Mouse (Mus musculus): ENCODE results near the gene Ets1.

The Ets1 gene

DNA sequence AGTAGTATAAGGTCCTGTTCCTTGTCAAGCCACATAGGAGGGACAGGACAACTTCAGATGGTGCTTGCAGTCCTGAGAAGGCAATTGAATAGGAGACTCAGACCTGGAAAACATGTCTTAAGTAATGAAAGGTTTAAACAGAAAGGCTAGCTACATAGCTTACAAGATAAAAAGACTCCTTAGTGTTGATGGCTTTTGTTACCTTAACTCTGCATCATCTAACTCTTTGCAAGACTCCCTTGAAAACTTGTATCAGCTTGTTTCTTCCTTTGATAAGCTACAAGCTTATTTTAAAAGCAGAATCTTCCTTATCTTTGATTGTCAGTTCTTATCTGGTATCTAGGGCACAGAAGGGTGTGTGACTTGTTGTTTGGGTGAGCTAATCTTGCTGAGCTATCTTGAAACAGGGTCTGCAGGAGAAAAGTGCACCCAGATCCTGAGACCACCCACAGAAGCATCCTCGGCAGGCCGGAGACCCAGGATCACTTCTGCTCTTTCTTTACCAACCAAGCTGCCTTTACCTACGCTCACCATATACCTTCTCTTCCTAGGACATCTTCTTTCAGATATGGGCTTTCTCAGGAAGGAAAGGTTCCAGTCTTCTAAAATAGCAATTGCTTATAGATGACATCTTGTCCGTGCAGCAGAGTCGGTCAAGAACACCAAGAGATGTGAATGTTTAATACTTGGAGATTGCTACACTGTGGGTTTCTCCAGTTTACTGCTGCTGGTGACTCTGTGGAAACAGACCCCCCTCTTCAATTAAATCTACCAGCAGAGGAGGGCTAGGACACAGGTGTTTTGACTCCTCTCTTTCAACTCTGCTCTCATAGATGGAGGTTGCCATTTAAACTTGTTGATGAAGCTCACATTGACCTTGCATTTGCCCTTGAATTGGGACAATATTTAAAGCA is 19.2 kb upstream of the Ets1 start:
- no peak for DNase-seq

DNA sequence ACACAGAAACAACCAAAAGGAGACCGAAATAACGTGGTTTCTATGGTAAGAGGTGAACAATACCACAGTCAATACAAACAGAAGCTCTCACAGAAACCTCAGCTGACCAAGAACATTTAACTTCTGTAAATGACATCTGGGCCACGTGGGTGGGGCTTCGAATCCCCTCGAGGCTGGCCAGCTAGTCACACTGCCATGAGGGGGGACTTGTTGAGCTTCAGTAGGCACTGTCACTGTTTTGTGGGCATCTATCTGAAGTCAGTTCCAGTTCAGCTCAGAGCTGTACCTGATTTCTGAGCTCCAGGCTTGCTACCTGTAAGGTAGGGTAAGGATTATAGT is 18.6 kb upstream of the Ets1 start:
- DNase-seq, result no peak

DNA sequence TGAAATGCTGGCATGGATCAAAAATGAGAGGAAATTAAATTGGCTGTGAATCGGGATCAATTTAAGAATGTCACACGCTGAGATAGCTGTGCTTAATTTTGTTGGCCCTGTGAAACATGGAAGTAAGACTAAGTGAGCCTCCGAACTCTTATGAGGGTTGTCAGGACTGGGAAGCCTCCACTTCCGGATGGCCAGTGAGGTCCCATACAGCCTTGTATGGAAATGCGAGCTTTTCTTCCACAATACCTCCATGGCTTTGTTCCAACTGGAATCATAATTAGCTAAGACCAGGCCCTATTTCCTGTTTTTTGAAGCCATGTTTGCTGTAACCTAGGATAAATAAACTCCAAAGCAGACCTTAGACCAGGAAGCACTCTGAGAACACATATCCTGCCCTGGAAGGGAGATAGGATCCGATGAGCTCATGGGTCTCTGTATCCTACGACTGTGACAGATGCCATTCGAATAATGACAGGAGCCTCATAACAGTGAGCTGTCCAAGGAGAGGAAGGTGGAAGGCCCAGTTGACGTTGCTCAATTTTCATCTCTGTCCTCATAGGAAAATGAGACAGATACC is 17.4 kb upstream of the Ets1 start:
- no peak for DNase-seq

DNA sequence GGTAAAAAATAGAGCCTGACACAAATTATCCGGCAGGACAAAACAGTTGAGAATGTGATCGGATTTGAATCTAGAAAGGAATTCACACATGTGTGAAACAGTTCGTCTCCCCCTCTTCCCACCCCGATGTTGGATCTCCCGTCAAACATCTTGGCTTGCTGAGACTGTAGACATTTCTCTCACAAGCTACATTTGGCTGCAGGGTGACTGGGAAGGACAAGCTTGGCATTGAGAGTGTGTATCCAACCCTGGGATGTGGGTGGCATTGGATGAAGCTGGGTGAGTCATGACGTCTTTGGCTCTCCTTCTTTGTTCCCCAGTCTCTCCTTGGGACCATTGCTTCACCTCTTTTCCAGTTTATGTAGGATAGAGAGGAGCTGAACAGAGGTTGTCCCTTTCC is 16.4 kb upstream of the Ets1 start:
- no peak for DNase-seq

DNA sequence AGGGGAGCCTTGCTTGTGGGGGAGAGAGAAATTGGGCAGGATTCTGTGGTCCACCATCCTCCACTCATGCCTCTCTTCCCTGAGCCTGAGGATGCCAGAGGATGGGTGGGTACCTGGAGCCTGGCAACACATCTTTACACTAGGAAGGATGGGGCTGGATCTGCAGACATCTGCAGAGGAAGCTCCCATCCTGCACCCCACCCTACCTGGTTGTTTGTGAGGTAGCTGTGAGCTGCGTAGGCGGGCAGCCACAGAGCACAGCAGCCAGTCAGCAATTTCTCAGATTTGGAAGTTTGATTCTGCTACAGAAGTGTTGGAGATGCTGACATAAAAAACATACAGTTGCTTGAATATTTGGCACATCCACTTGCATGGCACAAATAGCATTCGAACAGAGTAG is 15.6 kb upstream of the Ets1 start:
- DNase-seq, result no peak

DNA sequence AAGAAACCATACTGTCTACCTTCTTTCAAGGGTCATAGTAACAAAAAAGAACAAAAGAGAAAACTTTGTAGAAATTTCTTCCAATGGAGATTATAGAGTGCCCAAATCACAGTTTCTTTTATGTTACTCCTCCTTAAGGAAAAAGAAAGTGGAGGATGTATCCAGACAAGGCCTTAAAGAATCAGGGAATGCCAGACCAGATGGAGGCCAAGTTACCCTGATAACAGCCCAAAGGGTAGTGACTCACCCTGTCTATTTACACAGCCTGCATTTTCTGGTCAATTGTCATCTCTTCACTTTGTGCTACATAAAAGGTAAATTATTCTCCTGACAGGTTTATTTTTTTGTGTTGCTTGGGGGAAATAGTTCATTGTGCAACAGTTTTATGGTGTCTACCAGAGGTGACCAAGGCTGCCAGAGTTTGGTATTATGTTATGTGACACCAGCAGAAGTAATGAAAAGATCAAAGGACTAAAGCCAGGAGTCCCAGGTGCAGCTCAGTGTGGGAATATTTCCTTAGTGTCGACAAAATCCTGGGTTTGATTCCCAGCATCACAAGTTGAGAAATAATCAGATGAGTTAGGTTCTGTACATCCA is 6.5 kb upstream of the Ets1 start:
- no peak for DNase-seq

DNA sequence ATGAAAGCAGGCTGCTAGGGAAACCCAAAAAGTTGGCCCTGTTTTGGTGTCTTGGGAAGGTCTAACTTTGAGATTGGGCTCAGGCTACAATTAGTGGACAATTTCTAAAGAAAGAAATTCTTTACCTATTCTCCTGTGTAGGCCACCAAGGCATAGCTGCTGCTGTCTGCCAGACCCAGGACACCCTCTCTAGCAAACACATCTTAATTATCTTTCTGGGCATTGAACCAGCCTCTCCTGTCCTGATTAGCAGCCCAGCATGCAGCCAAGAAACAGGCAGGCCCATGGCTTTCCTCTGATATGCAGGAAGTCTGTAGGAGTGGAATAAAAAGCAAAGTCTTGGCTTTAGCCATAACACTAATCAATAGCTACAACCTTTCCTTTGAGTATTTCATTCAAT is 4.7 kb upstream of the Ets1 start:
- no peak for DNase-seq

DNA sequence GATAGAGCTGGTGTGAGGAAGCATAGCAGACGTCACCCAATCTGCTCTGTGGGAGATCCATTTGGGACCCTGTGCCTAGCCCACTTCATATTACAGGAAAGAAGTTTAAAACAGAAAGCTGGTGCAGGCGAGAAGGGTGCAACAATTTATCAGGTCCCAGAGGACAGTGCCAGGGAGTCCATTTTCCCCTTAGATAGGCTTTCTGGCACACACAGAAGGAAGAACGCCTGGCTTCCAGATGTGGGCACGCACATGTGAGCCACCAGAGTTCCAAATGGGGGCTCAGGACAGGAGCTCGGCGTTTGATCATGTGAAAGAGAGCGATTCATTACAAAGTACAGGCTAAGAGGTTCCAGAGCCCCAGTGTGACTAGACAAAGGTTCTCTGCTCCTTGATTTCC is 3.8 kb upstream of the Ets1 start:
- DNase-seq, result no peak

DNA sequence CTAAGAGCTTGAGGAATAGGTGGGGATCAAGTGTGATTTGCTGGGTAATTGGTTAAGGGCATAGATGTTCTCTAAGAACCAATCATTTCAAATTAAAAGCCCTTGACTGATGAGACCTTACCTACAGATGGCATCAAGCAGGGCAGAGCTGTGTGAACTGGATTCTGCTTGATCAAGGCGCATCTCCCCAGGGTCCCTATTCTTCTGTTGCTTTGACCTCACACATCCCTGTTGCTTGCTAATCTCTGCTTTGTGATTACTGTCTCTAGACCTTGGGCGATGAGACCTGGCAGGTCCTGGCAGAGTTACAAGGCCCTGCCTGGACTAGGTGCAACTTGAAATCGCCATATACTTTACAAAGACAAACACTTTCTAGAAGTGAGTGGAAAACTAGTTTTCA is 9.0 kb downstream of the Ets1 start:
- DNase-seq, result no peak

DNA sequence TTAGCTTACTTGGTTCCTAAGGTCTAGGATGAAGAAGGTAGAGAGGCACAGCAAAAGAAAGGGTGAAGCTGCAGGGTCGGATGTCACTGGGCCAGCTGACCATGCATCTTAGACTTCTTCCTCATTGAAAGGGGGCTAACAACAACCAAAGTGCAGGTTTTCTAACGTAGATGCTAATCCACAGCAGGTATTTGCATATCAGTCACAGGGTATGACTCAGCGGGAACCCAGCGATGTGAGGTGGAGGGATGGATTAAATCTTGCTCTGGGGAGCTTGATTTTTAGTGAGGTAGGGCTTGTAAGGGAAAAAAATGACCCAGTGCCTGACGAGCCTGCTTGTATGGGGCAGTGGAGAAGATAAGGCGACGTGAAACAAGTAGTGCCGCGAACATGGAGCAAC is 9.5 kb downstream of the Ets1 start:
- no peak for DNase-seq

DNA sequence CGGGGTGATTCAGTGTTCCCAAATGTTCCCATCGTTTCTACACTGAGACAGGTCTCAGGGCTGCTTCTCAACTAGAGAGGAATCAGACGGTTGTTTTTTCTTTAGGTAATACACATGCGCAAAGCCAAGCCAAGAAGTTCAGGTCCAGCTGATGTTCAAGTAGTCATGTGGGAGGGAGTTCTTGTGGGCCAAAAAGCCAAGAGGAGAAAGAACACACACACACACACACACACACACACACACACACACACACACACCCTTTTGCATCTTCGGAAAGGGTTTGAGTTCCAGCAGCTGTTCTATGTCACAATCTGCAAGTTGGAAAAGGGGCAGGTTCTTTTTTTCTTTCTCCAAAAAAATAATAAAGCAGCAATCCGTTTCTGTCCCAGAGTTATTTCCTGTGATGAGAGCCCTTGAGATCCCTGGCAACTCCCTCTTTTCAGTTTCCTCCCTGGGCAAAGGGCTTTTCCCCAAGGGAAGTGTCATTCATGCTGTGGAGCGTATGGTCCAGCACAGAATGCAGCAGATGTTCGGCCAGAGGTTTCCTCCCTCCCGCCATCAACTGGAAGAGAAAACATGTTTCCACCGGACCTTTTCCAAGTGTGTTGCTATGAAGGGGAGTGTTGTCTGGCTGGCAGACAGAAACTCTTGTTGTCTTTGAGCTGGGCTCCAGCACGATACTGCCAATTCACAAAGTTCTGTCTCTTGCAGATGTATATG is 10.7 kb downstream of the Ets1 start:
- no peak for DNase-seq

DNA sequence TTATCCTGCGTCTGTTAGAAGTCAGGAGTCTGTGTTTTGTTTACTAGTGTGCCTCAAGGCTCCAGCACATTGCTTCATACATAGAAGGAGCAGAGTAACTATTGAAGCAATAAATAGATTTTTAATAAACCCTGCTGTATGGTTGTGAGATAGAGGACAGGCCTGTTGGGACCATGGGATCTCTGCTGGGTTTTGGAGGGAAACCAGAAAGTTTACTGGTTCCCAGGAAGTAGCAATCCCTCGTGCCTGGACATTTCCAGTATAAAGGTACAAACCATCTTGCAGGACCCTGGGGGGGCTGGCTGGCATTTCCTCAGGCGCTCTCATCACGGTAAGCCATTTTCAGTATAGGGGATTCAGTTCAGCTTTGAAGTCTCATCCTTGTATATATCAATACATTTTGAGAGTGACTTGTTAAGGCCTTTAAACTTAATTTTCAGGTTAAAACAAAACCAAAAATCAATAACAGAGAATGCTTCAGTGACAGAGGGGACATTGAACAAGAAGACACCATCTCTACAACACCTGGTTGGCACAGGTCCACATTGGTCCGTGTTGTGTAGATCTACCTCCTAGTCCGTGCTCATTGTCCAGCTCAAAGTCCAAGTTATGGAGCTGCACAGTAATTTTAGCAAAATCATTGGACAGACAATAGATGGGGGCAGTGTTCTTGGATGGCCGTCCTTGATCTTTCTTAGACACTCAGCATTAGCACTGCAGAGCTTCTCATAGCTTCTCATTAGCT is 11.7 kb downstream of the Ets1 start:
- no peak for DNase-seq

DNA sequence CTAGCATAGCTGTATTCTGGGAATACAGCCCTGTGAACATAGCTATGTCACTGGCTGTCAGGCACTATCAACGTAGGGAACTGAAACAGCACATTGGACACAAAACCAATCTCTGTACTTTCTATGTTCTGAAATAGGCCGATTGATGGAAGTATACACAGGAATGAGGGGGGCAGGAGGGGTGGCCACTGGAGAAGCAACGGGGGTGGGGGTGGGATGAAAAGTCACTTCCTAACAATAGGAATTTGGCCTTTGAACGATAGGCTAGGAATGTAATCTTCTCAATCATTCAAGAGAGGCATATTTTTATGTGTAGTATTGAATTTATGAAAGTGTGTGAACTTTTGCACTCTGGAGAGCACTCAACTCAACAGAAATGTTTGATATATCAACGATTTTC is 12.3 kb downstream of the Ets1 start:
- no peak for DNase-seq

DNA sequence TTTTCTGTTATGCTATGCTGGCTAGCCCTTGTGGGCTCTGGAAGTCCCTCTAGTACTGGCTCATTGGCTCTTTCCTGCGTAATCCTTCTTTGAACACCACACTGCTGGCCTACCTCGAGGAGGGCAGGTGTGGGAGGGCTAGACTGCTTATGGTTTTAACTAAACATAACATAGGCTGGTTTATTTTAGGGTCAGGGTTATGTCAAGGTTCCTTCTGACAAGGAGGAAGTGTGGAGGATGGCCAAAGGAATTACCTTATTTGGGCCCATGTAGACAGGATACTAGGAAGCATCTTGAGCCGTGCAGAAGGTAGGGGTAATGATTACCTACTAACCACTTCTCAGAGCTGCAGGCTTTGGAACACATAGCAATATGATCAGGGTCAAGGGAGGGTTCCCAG is 14.7 kb downstream of the Ets1 start:
- no peak for DNase-seq

DNA sequence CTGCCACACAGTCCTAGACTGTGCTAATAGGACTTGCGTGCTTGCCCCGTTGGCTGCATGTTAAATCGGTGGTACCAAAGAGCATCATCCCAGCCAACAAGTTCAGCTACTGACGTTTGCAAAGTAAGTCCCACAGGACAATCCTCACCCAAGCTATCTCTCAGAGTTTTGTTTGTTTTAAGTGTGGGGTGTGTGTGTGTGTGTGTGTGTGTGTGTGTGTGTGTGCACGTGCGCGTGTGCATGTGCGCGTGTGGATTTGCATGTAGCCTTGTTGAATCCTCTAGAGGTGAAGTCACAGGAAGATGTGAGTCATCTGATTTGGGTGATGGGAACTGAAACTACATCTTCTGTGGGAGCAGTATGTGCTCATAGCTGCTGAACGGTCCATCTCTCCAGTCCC is 16.1 kb downstream of the Ets1 start:
- no peak for DNase-seq

DNA sequence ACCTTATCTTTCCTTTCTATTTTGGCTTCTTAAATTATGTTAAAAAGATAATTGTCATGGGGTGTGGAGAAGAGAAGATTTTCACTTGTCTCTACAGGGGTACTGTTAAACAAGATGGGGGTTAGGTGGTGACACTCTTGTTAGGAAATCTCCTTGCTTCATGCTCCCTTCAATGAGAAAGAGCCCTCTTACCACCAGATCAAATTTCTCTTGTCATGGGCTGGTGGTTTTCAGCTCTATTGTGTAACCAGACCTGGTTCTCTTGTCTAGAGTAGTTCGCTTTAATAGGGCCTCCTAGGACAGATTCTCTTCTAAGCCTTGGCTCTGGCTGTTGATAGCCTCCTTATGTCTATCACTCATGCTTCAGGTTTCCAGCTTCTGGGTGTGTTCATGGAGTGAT is 18.3 kb downstream of the Ets1 start:
- no peak for DNase-seq

DNA sequence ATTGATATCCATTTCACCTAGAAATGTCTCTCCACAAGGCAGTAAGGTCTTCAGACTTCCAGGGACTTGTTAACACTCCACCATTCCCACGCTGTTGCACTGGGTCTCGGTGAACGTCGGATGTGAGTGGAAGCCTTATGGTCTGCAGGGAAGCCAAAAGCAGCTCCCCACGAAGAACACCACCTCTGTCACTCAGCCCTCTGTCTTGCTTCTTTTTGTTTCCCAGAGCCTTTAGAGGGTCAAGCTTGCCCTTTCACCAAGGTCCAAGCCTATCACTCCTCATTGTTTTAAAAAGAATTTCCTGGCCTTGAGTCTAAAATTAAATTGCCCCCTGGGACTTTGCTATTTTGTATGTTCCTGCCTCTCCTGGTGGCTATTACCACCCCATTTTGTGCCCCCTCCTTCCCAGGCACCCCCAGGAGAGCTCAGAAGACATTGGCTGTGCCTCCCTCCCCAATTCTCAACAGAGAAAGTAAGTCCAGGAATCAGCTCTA is 20.4 kb downstream of the Ets1 start:
- no peak for DNase-seq

DNA sequence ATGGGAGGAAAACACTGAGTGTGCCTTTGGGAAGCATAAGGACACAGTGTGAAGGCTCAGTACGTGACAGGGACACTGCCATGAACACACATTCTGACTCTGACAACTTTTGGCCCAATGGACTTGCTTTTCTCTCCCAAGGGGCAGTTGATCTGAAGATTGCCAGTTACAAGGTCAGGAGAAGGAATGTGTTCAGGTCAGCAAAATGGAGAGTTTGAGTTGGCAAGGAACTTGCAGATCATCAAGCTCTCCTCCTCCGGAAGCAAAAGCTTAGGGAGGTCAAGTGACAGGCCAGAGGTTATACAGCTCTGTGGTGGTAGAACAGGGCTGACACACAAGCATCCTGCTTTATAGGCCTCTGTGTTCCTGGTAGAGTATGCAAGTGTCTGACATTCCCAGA is 21.1 kb downstream of the Ets1 start:
- DNase-seq, result no peak

DNA sequence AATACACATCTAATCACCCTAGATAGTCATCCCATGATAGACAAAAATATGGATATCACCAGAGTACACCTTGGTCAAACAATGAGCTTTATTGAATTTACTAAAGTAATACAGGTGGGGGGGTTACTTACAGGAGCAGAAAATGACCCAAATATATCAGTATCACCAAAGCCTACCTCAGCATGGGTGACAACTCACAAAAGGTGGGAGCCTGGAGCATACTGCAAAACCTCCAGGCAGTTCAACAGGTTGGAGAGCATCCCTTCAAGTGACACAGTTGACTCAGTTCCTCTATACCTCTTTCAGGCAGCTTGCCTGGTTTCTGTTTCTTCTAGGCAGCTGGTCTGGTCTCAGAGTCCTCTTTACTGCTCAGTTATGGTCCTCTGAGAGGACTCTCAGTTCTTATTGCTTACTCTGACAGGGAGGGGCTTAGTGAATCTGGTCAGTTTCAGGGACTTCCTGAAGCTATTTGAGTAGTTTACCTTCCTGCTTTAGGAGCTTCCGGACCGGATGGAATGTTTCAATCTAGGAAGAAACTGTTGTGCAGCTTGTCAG is 24.5 kb downstream of the Ets1 start:
- DNase-seq, result no peak

DNA sequence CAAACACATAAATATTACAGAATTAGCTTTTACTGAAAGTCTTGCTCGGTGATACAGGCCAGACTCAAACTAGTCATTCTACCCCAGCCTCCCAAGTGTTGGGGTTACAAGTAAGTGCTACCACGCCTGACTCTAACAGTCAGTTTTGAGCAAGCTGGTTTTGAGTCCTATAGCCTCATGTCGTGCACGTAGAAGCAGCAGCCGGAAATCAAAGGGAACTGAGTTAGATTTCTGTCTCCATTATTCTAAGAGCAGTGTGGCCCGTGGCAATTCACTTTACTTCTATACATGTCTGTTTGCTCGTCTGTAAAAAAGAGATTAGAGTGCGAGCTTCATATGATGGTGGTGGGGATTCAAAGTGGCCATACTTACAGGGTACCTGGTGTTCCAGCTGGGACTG is 25.1 kb downstream of the Ets1 start:
- DNase-seq, result no peak

DNA sequence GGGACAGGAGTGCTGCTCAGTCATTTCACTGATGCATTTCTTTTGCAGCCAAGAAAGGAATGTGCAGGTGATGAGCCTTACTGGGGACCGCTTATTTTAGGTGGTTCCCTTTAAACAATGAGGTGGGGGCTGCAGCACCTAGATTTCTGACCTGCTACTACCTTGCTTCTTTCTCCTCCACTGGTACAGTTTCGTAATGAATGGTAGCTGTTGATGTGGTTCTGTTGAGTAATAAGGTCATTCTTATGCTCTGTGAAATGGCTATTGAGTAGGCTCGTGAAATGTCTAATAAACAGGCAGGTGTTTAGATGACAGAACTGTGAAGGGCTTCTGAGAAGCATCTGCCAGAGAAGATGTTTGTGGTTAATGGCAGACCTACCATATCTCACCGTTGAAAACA is 25.5 kb downstream of the Ets1 start:
- no peak for DNase-seq

All from right cerebral cortex, postnatal 4 days (tissue).